Mouse (Mus musculus) hindbrain, embryonic 15.5 days (tissue): ENCODE measurements around the gene Lef1. TPM values are rescaled to one million over a fixed set of nuclear protein-coding genes. Genes with fewer than 3 reads are reported as not detected.

Source experiments
- ATAC-seq: fragments of 200-750 bp; cut with Nextera tagmentation; 2 replicates; pipeline ENCODE4 v1.8.0; 2017; ENCODE audit warnings: low read depth, moderate number of reproducible peaks, moderate TSS enrichment; ENCODE audit not compliant: low FRiP score
- H3K27ac ChIP-seq: fragments of 300-500 bp; sonication (generic); replicated peaks from 2 replicates; pipeline ENCODE4 v1.5.1; 2015; ENCODE audit warnings: mild to moderate bottlenecking, inconsistent platforms
- H3K27me3 ChIP-seq: fragments of 300-500 bp; sonication (generic); 2 replicates; pipeline ENCODE4 v1.6.1; 2015; ENCODE audit warnings: control low read depth, inconsistent platforms
- H3K36me3 ChIP-seq: fragments of 300-500 bp; sonication (generic); 2 replicates; pipeline ENCODE4 v1.6.1; 2015; ENCODE audit warnings: control low read depth, inconsistent platforms
- H3K4me1 ChIP-seq: fragments of 300-500 bp; sonication (generic); replicated peaks from 2 replicates; pipeline ENCODE4 v1.6.1; 2015; ENCODE audit warnings: control low read depth, inconsistent platforms
- H3K4me2 ChIP-seq: fragments of 300-500 bp; sonication (generic); 2 replicates; pipeline ENCODE4 v1.6.1; 2015; ENCODE audit warnings: moderate library complexity, mild to moderate bottlenecking, inconsistent platforms
- H3K4me3 ChIP-seq: fragments of 300-500 bp; sonication (generic); 2 replicates; pipeline ENCODE4 v1.5.1; 2015; ENCODE audit warnings: mild to moderate bottlenecking, inconsistent platforms
- H3K9ac ChIP-seq: fragments of 300-500 bp; sonication (generic); 2 replicates; pipeline ENCODE4 v1.6.1; 2015; ENCODE audit warnings: inconsistent platforms
- H3K9me3 ChIP-seq: fragments of 300-500 bp; sonication (generic); 2 replicates; pipeline ENCODE4 v1.6.1; 2016; ENCODE audit warnings: control low read depth, inconsistent platforms
- WGBS: fragments of 180-500 bp; shearing (Covaris S2); methylation state at CpG from one replicate; pipeline ENCODE4 v1.1.7; 2015; 5-methylcytosine and 5-hydroxymethylcytosine counted together
- polyA plus RNA-seq: library from polyadenylated mRNA; unstranded; fragments of >200 nt; fragmentation: Nextera tagmentation; extraction: Ambion mirVana; gene quantifications from 2 replicates; pipeline ENCODE4 v1.2.1, GENCODE M21; 2015

The Lef1 gene
- polyA plus RNA-seq, 1 experiment from 2014 or later, result 10.2 TPM

DNA sequence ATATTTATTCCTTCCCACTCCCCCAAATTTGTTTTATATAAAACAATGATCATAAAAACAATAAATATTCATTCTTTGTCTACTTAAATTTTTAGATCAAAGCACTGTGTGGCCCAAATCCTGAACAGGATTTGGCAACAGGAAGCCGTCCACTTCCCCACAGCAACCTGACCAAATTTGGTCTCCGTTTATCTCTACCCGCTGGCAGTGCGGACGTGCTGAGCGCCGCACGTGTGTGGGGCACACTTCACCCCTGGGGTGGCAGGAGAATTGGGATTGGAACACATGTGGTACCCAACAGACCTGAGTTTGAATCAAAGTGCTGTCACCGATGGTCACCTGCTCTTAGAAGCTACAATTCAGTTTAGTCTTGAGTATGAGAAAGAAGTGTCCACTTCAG is 24.3 kb upstream of the Lef1 start:
- Histone ChIP-seq H3K4me1 (peaks cover 10% of the 10 kb centered on the region), H3K27ac (no peak overlapping the region), H3K27me3 (peaks cover 10% of the 10 kb centered on the region), H3K9me3 (no peaks in the 10 kb centered on the region), H3K4me2 (no peak overlapping the region), H3K4me3 (no peak overlapping the region), H3K36me3 (no peaks in the 10 kb centered on the region), H3K9ac (no peak overlapping the region)
- no peak for ATAC-seq
- WGBS, result 74% methylated on average over 9 of the region's 9 CpGs

DNA sequence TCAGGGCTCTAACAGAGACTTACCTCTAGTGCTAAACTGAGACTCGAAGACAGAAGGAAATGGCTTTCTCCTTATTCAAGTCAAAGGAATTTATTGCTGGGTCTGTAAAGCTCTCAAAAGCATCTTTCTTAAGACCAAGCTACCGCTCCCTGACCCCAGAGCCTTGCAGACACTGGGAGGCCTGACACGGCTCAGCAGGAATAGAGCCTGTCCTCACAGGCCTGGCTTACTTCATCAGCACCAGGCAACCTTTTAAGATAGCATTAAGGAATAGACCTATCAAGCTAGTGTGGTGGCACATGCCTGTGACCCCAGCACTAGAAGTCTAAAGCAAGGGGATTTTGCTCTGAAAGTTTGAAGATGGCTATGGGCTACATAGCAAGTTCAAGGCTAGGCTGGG is 20.6 kb upstream of the Lef1 start:
- no peak for ATAC-seq
- 43% methylated on average over 3 of the region's 3 CpGs for WGBS
- peaks cover 7% of the 10 kb centered on the region for H3K4me1 ChIP-seq

DNA sequence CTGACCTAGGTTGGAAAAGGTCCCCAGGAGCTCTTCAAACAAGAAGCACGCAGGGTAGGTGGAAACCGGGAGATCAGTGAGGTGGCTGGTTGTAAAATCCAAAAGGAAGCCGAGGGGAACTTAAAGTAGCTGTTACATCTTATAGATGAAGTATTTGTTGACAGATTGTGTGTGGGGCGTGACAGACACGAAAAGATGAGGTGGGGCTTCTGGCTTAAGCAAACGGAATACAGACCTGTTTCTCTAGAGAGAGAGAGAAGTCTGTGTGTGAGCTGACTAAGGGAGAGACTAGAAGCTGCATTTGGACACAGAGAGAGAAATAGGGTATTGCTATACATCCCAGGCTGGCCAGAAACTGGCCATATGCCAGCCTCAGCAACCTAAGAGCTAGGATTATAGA is 18.2 kb upstream of the Lef1 start:
- no peak for ATAC-seq
- Histone ChIP-seq H3K9ac (no peak overlapping the region), H3K27ac (no peak overlapping the region), H3K36me3 (no peaks in the 10 kb centered on the region), H3K4me2 (no peak overlapping the region), H3K4me1 (no peaks in the 10 kb centered on the region), H3K27me3 (no peaks in the 10 kb centered on the region), H3K4me3 (no peak overlapping the region), H3K9me3 (no peaks in the 10 kb centered on the region)
- WGBS, result 72% methylated on average over 6 of the region's 6 CpGs

More for the DNA sequence above, 20.6 kb upstream of the Lef1 start:
- H3K9me3 ChIP-seq, result no peaks in the 10 kb centered on the region
- H3K4me3 ChIP-seq, result no peak overlapping the region
- no peak overlapping the region for H3K27ac ChIP-seq
- H3K36me3 ChIP-seq, result no peaks in the 10 kb centered on the region
- no peak overlapping the region for H3K9ac ChIP-seq
- peaks cover 7% of the 10 kb centered on the region for H3K27me3 ChIP-seq
- no peak overlapping the region for H3K4me2 ChIP-seq

DNA sequence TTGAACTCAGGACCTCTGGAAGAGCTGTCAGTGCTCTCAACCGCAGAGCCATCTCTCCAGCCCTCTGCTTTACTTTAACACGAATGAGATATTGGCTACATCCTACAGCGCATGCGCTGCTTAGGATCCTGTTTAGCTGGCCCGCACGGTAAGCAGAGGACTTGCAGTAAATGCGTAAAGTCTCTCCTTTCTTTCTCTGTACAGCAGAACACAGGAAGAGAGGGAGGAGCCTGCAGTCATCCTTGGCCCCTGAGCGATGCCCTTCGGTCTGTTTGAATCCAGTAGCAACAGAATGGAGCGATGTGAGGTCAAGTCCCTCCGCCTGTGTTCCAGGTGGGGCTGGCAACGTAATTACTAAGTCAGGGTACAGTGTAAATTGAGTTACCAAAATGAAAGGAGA is 16.5 kb upstream of the Lef1 start:
- H3K27ac ChIP-seq, result no peak overlapping the region
- no peak for ATAC-seq
- H3K27me3 ChIP-seq, result no peaks in the 10 kb centered on the region
- H3K4me1 ChIP-seq, result no peaks in the 10 kb centered on the region
- H3K9ac ChIP-seq, result no peak overlapping the region
- no peak overlapping the region for H3K4me3 ChIP-seq
- no peaks in the 10 kb centered on the region for H3K9me3 ChIP-seq
- no peak overlapping the region for H3K4me2 ChIP-seq
- WGBS, result 82% methylated on average over 12 of the region's 12 CpGs
- H3K36me3 ChIP-seq, result no peaks in the 10 kb centered on the region

DNA sequence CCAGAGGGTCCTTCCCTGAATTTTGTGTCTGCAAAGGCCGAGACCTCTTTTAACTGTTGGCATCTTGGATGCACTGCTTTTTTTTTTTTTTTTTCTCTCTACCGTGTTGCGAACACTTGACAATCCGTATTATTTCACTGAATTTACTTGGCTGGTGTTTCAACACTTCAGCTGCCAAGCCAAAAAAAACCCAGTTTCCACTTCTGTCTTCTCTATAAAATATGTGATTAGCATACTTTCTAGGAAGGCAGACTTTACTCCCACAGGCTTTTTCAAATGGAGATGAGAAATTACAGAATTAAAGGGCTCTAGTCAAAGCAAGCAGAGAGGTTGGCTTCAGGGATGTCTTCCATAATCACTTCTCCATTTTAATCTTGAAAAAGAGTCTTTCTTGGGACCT is 14.2 kb upstream of the Lef1 start:
- H3K9ac ChIP-seq, result no peak overlapping the region
- H3K4me1 ChIP-seq, result no peaks in the 10 kb centered on the region
- H3K36me3 ChIP-seq, result no peaks in the 10 kb centered on the region
- H3K9me3 ChIP-seq, result no peaks in the 10 kb centered on the region
- no peaks in the 10 kb centered on the region for H3K27me3 ChIP-seq
- no peak overlapping the region for H3K4me2 ChIP-seq
- H3K4me3 ChIP-seq, result no peak overlapping the region
- no peak for ATAC-seq
- H3K27ac ChIP-seq, result no peak overlapping the region
- WGBS, result 80% methylated on average over 4 of the region's 4 CpGs

DNA sequence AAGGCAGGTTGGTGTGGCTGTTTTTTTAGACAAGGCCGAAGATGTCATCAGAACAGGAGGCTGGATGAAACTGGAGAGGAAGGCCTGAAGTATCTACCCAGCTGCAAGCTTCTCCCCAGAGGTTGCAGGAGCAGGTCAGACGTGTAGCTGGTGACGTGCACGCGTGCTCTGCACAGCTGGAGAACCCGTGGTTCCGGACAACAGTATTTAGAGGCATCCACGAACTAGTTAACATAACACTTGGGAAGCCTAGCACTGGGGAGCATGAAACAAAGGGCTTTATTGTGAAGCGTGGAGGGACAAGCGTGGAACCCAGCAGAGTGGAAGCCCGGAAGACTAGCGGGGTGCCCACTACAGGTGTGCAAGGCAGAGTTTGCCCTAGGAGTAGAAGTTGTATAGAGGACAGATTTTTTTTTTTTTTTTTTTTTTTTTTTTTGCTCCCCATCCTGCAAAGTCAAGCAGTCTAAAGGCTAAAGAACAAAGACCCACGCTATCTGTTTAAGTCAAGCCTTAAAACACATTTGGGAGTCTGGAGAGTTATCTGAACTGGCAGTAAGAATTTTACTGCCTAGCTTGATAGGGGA is 8.0 kb upstream of the Lef1 start:
- Histone ChIP-seq H3K36me3 (no peaks in the 10 kb centered on the region), H3K4me1 (peaks cover 11% of the 10 kb centered on the region), H3K4me2 (no peak overlapping the region), H3K27me3 (peaks cover 34% of the 10 kb centered on the region), H3K27ac (no peak overlapping the region), H3K9me3 (no peaks in the 10 kb centered on the region), H3K4me3 (no peak overlapping the region), H3K9ac (no peak overlapping the region)
- no peak for ATAC-seq
- 14% methylated on average over 13 of the region's 13 CpGs for WGBS

DNA sequence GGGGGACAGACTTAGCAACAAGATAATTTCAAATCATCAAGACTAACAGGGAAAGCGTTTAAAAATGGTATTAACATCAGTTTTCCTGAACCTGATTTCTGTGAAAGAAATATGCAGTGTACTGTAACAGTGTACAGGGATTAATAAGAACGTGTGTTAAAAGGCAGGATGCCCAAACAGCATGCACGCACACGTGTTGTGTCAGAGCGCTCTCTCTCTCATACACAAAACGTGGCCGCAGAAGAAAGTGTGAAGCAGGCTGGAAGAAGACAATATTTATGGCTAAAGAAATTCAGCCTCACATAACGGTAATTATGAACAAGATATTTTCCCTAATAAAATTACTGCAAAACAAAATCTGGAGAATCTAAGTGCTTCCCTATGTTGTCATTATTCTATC is 4.9 kb upstream of the Lef1 start:
- Histone ChIP-seq H3K27ac (no peak overlapping the region), H3K4me2 (peak overlapping the region; percentile 75), H3K4me3 (no peak overlapping the region), H3K27me3 (peaks cover 37% of the 10 kb centered on the region), H3K9ac (no peak overlapping the region), H3K36me3 (no peaks in the 10 kb centered on the region), H3K9me3 (no peaks in the 10 kb centered on the region), H3K4me1 (peaks cover 19% of the 10 kb centered on the region)
- WGBS, result 40% methylated on average over 8 of the region's 8 CpGs
- ATAC-seq, result no peak

DNA sequence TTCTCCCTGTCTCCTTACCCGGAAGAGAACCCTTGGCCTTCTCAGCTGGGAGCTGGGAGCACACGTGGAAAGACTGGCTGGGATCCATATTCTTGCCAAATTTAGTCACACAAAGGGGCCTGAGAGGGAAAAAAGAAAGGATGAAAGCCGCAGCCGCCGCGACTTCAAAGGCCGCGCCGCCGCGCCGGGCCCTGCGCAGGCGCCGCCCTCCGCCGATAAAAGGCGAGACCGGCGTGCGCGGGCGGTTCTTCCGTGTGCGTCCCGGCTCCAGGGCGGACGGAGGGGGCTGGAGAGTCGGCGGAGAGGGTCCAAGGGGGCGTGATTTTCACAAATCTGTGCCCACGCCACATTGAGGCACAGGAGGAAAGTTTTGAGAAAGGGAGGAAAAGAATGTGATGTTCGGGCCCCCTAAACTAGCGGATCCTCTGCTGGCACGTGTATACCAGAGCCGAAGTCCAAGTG is 4.3 kb upstream of the Lef1 start:
- H3K4me3 ChIP-seq, result peak overlapping the region; percentile 40
- H3K9me3 ChIP-seq, result no peaks in the 10 kb centered on the region
- no peak overlapping the region; the same call in 1 of the 2 replicates for H3K27ac ChIP-seq
- WGBS, result under 1% methylated on average over 36 of the region's 36 CpGs
- H3K9ac ChIP-seq, result no peak overlapping the region
- peak; percentile 67 for ATAC-seq
- peak overlapping the region; percentile 75 for H3K4me2 ChIP-seq
- H3K4me1 ChIP-seq, result peaks cover 26% of the 10 kb centered on the region
- H3K36me3 ChIP-seq, result no peaks in the 10 kb centered on the region
- peaks cover 37% of the 10 kb centered on the region for H3K27me3 ChIP-seq

DNA sequence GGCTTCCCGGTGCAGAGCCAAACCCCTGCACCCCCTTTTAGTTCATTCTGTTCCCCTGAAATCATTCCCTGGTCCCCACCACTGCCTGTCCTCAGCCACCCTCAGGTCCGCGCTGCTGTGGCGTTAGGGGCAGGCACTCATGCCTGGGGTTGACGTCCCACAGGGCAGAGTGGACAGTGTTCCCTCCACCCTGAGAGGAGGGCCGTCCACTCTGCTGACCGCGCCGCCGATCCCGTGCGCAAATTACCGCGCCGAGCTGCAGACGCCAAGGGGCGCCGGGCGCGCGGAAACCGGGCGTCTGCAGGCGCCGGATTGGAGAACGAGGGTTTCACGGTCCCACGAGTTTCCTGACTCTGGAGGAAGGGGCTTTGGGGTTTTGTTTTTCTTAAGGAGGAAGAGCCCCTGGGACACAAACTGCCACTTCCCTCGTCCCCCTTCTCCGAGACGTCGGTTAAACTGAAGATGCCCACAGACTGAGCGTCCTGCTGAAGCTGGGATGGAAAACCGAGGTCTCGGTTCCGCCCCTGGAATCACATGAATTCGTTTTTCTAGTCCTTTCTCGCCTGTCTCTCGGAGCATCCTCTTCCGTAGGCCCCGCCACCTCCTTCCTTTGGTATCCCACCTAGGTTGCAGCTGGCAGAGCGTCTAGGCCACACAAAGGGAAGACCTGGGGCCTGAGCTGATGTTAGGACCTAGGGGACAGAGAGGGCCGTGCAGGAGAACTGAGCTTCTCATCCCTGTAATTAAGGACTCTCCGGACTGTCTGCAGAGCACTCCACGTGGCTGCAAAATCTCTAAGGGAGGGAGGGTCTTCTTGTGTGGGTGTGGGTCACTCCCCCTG is 3.6 kb upstream of the Lef1 start:
- Histone ChIP-seq H3K9me3 (no peaks in the 10 kb centered on the region), H3K4me2 (peak overlapping the region; percentile 75), H3K27me3 (peaks cover 37% of the 10 kb centered on the region), H3K9ac (no peak overlapping the region), H3K27ac (peak overlapping the region; percentile 43; the same call in 1 of the 2 replicates), H3K4me3 (peak overlapping the region; percentile 40), H3K36me3 (no peaks in the 10 kb centered on the region), H3K4me1 (peaks cover 33% of the 10 kb centered on the region)
- no peak for ATAC-seq
- WGBS, result under 1% methylated on average over 45 of the region's 45 CpGs

DNA sequence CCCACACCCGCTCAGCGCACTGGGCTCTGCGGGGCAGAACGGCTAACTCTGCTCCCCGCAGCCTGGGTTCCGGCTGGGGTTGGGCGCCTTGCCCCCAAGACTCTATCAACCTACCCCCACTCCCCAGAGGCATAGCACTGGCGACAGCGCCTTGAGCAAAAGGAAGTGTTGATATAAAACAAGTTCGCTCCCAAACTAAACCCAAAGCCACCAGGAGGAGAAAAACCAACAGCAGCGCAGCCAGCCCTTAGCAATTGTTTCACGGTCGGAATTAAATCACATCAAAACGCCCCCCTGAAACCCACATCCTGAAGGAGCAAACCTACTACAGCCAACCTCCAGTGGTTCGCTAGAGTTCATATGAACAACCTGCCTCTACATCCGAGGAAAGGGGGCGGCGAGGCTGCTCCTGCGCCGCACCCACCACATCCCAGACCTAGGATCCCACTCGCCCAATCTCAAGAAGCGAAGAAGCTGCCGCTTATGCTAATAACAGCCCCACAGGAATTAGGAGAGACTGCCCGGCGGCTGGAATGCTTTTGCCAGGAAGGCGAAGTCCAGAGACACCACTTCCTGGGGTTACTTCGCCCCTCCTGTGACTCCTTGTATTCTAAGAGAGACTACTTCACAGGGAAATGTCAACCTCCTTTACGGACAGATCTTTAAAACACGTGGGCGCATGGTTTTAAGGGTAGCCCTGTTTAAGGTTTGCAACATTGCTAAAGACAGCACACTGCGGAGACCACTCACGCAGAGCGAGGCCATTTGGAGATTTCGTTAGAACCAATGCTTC is 2.8 kb upstream of the Lef1 start:
- Histone ChIP-seq H3K9me3 (no peaks in the 10 kb centered on the region), H3K27me3 (peaks cover 37% of the 10 kb centered on the region), H3K4me1 (peaks cover 41% of the 10 kb centered on the region), H3K36me3 (no peaks in the 10 kb centered on the region), H3K27ac (peak overlapping the region; percentile 16; the same call in 1 of the 2 replicates), H3K9ac (no peak overlapping the region), H3K4me2 (peak overlapping the region; percentile 75), H3K4me3 (peak overlapping the region; percentile 40; the same call in 1 of the 2 replicates)
- ATAC-seq, result no peak
- 2% methylated on average over 34 of the region's 34 CpGs for WGBS

DNA sequence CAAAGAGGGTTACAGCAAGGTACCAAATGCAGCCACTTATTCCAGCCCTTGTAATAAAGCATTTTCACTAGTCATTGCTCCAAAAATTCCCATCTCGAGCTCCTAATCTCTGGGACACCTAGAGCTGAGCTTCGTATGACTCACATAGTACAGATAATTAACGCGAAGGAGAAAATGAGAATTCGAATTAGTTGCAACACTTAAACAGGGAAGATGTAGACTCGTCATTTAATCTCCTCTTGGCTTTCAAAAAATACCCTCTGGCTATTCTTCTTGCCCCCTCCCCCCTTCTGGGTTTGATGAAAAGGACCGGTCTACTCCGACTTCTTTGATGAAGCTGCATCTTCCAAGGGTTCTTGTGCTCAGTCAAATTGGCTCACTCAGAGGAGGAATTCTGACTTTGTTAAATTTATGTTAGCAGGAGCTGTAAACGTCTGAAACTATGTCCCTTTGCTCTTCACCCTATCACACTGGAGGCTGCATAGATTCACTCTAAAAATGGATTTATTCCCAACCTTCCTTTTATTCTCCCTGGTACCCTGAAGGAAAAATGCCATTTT is 2.1 kb upstream of the Lef1 start:
- Histone ChIP-seq H3K4me2 (peak overlapping the region; percentile 75; the same call in 1 of the 2 replicates), H3K9me3 (no peaks in the 10 kb centered on the region), H3K36me3 (no peaks in the 10 kb centered on the region), H3K27ac (no peak overlapping the region), H3K27me3 (peaks cover 35% of the 10 kb centered on the region), H3K4me3 (no peak overlapping the region), H3K9ac (no peak overlapping the region), H3K4me1 (peaks cover 47% of the 10 kb centered on the region)
- WGBS, result 3% methylated on average over 9 of the region's 9 CpGs
- ATAC-seq, result no peak
